Mouse (Mus musculus): Measurements from ENCODE around the gene Agps. TPM values are rescaled to one million over a fixed set of nuclear protein-coding genes. Genes with fewer than 3 reads are reported as not detected.

Agps gene
- total RNA-seq, 4 experiments from 2014 or later: 26.4 to 32.0 (median 27.2) TPM

DNA sequence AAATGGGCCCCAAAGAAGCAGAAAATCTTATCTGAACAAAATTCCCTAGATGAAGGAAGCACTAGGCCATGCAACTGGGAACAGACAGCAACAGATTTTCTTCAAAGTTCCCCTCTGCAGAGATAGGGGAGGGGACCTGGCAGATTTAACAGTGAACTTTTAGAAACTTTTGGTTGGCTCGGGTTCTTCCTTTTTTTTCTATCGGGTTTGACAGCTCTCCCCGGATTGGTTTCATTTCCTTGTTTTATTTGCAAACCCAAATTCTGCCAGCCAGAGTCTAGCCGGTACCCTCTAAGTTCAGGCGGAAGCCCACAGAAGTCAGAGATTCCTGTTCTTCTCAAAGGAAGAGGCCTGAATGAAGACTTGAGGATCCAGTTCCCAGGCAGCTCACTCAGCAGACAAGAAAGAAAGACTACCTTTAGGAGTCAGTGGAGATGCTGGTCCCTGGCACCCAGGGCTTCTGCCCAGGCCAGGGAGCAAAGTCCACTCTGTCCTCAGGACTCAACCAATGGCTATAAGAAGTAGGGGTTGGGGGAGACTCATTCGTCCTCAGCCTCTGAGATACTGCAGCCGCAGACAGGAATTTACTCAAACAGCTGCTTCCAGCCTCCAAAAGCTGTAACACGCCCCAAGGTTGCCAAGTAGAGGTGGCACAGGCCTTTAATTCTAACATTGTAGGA, 2.9 kb upstream of the Agps start:
- peak; percentile 42 for DNase-seq (ENCODE audit: low spot score)

DNA sequence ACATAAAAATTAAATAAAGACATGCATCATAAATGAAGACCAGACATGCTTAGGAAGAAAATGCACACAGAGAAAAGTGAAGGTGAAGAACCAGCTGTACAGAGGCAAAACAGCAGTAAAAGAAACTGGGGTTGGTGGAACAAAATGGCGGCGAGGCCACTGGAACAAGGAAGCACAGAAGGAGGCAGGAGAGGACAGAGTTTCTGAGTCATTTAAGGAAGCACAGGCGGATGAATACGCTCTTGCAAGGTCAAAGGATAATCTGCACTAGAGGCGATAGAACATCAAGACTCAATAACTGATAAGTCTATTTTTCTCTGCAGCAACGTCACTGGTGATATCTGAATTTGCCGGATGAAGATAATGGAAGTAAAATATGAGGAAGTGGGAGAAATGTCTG, 1.7 kb upstream of the Agps start:
- peak; percentile 11 for DNase-seq (ENCODE audit: low spot score)

DNA sequence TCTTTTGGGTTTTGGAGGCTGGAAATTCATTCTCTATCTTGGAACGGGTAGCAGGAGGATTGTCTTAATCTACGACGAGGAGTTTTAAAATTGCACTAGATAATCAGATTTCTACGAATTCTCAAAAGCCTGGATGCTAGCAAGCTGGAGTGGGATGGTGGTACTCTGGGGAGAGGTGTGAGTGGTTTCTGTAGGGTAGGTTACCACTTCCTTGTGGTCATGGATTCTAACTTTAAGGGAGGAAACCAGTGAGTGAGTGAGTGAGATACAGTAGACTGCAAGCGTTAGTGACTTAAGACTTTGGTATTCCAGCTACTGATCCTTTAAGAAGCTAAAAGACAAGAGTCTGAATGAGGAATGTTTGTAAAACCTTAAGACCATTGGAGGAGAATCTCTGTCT, 804 bp downstream of the Agps start:
- DNase-seq (ENCODE audit: low spot score): no peak

DNA sequence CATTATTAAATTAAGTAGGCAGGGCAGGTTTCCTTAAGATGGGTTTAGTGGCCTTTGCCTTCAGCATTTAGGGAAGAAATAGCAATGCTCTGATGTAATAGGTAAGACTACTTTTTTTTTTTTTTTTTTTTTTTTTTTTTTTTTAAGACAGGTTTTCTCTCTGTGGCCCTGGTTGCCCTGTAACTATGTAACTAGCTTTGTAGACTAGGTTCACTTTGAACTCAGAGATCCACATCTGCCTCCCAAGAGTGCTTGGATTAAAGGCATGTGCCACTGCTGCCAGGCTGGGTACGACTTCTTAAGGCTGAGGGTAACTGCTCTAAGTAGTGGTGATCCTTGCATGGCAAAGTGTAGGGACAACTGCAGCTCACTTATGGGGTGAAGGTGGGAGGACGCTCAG, 2.5 kb downstream of the Agps start:
- DNase-seq (ENCODE audit: low spot score): no peak

DNA sequence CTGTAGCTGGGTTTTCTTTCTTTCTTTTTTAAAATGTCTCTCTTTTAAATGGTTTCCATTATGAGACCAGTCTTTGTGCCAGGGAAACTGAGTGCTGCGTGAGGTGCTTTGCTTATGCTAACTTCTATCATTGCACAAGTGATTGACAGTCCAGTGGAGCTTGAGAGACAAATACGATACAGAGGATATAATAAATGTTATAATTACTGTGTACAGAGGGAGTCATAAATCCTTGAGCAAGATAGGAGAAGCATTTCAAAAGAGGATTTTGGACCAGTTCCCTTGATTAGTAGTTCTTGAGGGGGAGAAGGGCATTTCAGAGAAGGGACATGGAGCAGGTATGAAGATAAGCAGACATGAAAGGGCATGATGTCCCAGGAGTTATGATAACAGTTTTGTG, 10.3 kb downstream of the Agps start:
- no peak for DNase-seq (ENCODE audit: low spot score)

DNA sequence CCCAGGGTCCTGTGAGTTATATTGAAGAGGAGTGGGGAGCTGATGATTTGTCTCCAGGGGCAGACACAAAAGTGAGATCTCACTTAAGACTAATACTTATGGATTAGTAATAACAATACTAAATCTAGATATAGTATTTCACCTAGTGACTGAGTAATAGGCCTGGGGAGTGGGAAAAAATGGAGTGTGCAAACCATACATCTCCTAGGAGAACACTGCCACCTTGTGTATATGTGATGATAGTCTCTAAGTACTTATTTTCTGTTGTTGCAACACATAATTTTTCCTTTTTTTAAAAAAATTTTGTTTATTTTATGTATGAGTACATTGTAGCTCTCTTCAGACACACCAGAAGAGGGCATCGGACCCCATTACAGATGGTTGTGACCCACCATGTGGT, 15.7 kb downstream of the Agps start:
- DNase-seq (ENCODE audit: low spot score): no peak

DNA sequence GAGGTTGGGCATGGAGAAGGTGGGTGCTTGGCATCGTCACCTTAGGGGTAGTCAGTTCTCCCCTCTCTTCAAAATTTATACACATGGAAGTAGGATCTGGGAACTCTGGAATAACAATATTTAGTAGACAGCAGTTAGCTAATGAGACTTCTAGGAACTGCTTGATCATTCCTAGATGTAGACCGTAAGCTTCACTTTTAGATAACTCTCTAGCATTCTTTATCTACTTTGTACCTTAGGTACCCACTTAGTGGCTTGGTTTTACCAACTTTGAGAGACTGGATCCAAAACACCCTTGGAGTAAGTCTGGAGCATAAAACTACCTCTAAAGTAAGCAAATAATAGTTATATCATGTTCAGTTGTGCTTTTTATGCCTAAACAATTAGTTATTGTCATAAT, 20.5 kb downstream of the Agps start:
- no peak for DNase-seq (ENCODE audit: low spot score)

DNA sequence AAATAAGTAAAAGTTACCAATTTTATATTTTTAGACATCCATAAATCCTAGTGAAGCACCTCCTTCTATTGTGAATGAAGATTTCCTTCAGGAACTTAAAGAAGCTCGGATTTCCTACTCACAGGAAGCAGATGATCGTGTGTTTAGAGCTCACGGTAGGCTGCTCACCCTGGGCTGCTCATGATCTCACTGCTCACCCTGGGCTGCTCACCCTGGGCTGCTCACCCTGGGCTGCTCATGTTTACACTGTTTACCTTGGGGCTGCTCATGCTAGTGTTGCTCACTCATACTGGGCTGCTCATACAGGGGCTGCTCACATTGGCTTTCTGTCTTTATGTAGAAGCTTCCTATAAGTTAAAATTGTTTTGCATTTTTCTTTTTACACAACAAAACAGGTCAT, 22.2 kb downstream of the Agps start:
- no peak for DNase-seq (ENCODE audit: low spot score)

DNA sequence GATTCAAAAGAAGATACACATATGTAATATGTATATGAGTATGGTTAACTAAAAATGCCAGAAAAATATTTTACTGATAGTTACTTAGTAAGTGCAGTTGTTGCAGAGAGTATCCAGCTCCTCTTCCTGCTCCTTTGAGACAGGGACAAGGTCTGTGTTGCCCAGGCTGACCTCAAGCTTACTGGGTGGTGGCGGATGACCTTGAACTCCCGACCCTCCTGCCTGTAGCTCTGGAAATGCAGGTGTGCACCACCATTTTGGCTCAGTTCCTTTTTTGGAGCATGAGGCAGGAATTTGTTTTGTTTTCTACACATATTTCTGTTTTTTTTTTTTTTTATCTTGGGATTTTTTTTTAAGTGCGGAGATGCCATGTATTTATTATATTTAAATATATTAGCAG, 29.1 kb downstream of the Agps start:
- no peak for DNase-seq (ENCODE audit: low spot score)

DNA sequence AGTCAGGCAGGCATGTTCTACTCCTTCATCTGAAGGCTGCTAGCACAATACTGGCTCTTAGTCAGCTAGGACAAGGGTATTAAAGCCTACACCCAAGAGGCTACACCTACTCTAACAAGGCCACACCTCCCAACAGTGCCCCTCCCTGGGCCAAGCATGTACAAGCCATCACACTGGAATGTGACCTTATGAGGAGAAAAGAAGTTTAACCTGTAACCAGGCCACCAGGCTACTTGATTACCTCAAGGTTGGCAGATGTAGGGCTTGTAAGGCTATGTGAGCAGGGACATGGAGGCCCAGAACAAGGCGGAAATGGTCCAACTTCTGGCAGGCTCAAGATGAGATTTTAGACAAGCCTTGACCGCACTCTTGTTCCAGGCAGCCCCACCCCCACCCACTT, 37.6 kb downstream of the Agps start:
- no peak for DNase-seq (ENCODE audit: low spot score)

DNA sequence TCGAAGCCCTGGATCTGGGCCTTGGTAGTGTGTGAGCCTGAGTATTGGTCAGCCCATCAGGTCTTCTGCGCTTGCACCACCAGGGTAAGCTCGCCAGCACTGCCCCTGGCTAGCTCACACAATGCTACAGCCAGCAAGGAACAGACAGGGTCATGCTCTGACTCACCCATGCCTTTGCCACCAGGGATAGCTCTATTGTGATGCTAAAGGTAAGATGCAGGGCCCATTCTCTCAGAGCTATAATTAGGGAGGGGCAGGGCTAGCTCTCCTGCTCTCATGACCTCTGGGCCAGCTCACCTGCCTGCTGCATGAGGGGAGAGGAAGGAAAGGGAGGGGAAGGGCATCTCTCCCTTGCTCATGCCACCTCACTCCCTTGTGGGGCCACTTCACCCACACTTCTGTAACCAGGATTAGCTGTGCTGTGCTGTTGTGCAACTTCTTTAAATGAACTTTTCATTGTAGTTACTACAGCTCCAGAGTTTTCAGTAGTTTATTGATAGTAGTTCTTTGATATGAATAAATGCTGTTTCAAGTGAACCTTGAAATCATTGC, 42.1 kb downstream of the Agps start:
- DNase-seq (ENCODE audit: low spot score): no peak

DNA sequence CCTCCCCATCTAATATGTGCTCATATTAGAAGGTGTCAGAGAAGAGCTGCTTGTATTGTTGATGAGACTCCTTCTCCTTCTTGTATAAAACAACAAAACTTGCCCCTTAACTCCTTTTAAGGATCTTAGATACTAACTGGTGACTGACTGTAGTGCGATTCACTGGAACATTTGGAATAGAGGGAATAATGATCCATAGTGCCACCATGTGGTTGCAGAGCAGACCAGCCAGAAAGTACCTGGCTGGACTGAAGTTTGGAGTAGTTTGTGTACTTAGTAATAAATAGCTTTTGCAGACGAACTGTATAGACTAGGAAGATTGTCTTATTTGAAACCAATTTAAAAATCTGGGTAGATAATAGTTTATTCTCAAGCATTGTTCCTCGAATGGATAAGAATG, 47.8 kb downstream of the Agps start:
- peak; percentile 19 for DNase-seq (ENCODE audit: low spot score)

DNA sequence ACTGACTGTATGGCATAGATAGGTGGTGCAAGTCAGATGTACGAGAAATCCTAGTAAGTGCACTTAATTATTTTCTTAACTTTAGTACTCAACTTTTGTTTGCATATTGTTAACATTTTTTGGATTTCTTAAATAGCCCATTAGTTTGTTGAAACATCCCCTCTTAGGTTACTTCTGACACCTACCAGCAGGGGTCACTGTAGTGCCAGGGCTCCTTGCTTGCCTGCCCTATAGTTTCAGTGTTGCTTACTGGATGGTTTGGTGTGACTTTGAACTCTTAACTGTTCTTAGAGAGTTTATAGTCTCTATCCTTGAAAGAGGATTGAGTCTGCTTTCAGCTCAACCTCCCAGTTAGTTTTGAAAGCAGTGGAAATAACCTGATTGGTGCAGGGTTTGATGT, 51.6 kb downstream of the Agps start:
- DNase-seq (ENCODE audit: low spot score): peak; percentile 68

DNA sequence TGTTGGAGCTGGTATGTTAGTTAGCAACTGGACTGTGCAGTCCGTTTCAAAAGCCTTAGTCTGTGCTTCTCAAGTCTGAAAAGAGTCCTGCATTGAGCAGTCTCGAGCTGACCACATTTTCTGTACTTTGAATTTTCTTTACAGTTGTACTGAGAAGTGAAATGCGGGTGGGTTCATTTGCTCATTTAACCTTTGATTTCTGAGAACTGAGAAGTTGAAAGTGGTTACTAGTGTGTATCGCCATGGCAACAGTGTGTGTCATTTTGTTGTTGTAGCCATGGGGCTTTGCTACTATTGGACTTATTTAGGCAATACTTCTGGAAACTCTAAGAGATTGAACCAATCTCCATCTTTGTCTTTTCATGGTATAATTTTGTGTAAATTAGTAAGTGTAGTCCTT, 60.0 kb downstream of the Agps start:
- DNase-seq (ENCODE audit: low spot score): no peak

DNA sequence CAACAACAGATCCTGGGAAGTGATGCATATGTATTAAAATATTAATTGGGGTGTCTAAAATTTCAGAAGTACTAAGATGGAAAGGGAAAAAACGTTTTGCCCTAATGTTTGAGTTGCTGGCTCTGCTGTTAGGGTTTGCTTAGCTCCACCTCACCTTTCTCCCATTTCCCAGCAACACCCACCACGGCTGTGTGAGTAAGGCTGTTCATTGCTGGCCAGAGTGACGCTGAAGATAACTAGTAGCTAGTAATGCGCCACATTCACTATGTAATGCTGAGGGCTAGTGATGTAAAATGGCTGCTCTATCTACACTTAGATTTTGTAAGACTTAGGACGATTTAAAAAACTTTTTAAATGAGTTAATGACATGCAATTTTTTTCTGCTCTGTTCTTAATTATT, 63.7 kb downstream of the Agps start:
- no peak for DNase-seq (ENCODE audit: low spot score)

DNA sequence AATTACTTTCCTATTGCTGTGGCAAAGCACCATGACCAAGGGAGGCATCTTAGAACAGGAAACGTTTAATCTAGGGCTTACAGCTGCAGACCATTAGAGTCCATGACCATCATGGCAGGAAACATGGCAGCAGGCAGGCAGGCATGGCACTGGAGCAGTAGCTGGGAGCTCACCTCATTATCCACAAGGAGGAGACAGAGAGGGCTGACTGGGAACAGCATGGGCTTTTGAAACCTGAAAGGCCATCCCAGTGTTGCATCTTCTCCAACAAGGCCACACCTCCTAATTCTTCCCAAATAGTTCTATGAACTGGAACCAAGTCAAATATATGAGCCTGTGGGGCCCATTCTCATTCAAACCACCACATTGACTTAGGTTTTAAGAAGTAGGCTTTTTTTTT, 68.3 kb downstream of the Agps start:
- no peak for DNase-seq (ENCODE audit: low spot score)

DNA sequence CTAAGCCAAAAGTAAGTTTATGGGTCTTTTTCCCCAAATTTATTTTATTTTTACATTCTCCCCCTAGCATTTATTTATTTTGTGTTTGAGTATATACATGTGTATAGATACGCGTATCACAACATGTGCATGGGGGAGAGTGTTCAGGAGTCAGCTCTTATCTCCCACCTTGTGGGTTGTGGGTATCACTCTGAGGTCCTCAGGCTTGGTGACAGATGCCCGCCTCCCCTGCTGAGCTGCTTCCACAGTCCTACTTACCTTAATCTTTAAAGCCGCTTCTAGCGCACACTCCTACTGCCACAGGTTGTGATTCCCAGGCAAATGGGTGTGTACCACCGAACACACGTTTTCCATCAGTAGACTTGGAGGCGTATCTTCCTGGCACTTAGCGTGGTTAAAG, 69.9 kb downstream of the Agps start:
- no peak for DNase-seq (ENCODE audit: low spot score)

DNA sequence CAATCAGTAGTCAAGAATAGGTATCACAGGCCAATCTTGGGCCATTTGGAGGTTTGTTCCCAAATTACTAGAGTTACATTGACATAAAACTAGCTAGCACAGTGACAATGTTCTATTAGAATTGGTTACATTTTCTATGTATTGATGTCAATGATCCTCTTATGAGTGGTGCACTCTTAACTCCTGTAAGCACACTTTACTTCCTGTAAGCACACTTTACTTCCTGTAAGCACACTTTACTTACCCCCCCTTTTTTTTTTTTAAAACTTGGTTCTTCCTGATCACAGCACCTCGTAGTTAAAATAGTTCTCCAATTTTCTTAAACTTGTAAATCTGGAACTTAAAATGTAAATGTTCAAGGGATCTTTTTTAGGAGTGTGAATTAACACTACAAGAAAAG, 75.2 kb downstream of the Agps start:
- no peak for DNase-seq (ENCODE audit: low spot score)

DNA sequence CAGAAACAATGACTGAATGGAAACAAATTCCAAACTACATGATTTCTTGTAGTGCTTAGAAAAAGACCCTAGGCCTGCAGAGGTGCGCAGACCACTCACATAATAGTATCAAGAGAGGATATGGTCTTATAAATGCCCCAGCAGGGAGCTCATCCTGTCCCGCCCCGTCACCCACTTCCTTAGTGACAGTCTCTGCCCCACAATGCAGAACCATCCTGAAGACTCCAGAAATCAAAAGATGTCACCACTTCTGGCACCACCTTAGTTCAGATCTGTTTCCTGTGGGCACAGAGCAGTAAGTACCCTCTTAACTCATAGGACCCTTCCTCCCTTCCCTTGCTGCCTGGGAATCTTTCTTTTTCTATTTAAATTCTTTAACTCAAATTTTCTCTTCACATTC, 83.1 kb downstream of the Agps start:
- DNase-seq (ENCODE audit: low spot score): no peak

DNA sequence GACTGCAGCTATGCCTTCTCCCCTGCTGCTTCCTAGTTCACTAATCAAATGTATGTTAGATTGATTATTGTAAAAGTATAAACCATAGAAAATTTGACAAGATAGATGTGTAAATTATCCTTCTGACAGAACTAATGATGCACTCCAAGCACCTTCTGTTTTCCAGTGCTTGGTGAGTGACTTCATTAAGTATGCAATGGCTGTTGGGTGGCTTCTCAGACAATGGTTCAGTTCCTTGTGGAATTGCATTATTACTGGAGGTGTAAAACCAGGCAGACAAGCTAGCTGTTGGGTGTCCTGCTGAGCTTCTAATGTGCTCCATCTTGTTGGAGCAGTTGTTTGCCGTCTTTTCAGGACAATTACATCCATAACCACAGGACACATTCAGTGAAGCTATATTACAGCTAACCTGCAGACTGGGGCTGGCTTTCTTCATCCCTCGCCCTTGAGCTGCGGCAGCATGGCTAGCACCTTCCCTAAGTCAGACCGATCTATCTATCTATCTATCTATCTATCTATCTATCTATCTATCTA, 91.9 kb downstream of the Agps start:
- no peak for DNase-seq (ENCODE audit: low spot score)

DNA sequence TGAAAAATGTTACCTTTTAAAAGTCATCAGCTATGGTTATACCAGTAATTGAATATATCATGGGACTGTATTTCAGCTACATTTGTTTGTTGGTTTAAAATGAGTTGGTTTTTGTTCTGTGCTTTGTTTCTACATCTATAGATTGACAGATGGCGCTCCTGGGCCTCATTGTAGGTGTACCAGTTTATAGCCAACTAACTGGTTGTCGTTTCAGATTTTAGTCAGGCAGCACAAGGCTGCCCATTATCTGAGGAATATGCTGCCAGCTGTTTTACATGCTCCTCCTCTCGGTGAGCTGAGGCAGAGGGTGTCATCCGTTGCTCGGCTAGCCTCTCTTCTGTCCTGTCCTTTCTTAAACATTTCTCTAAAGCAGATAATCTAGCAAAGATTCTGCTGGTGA, 94.1 kb downstream of the Agps start:
- DNase-seq (ENCODE audit: low spot score): no peak

DNA sequence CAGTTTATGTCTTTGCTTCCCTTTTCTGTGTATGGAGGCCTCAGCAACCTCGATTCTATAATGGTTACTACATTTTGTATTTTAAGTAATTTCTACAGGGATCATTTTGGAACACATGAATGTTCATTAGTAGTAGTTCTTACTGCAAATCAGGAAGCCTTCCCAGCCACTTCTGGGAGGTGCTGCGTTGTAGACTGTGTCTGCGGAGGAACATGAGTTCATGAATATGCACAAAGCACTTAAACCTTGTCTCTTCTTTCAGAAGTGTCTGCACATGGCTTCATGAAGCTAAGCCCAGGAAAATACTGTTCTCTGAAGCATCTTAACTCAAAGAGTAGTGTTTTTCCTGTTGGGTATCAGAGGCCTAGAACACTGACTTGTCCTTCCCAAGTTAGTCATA, 96.0 kb downstream of the Agps start:
- DNase-seq (ENCODE audit: low spot score): no peak

DNA sequence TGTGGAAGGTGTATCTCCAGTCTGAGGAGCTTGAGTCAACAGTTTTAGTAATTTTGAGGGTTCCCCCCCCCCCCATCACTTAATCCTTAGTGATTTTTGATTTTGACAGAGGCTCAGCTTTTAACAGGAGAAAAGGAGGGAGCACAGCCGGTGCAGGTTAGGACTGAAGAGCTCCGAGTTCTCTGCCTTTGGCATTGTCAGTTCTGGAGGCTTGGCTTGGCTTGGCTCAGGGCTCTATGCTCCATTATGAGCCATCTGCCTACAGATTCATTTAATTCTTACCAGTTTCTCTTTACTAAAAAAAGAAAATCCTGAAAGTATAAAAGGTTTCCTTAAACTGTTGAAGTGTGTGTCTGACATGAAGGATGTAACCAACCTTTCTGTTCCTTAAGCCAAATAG, 97.2 kb downstream of the Agps start:
- no peak for DNase-seq (ENCODE audit: low spot score)

All from heart, adult 8-10 months (tissue).